ENCODE assay signal across 23 mouse cellular contexts in the genomic region with DNA sequence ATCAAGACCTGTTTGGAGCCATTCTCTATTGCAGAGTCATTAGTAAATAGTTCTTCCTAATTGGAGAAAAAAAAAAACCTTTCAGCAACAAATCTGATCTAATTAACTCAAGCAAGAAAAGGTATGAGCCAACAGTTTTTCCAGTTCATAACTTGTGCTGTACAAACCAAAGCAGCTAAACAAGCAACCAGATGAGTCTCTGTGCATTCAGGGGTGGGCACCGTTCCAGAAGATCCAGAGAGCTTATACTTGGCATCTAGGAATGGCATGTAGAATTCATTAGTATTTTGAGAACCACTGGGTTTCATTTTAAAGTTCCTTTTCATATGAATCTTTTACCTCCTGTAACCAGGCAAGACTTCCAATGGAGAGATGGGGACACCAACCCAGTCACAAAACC. TPM values are rescaled to one million over a fixed set of nuclear protein-coding genes. Genes with fewer than 3 reads are reported as not detected.
DNase-seq lines count a peak whose midpoint lies in the region; ATAC-seq and TF ChIP-seq lines count a peak whose summit lies in the region.
"Had no signal": no experiment of that assay in that cellular context is flagged by ENCODE, and none has a peak within 500 bp of the region (broad histone marks: within the 10 kb centered on the region; RNA-seq: fewer than 3 reads in every experiment).

No protein-coding gene starts in this region.

- H3K27me3 ChIP-seq in kidney, adult 2 months (replicated peaks; ENCODE audit: control insufficient read depth, insufficient read depth, low read length): no peaks in the 10 kb centered on the region
- no peaks in the 10 kb centered on the region for H3K27me3 ChIP-seq in kidney, embryonic 14.5 days (ENCODE audit: control insufficient read depth, insufficient read depth, low read length)
- H3K27me3 ChIP-seq: embryonic facial prominence, embryonic 13.5 days; heart, embryonic 15.5 days; hindbrain, embryonic 13.5 days had no signal

- TF ChIP-seq POLR2A in kidney, adult 2 months (IDR thresholded peaks at IDR 0.05; ENCODE audit: low read depth, low read length): no peak

- H3K4me1 ChIP-seq in kidney, adult 2 months (ENCODE audit: control insufficient read depth, insufficient read depth, low read length): 0 out of 2 replicates have a peak, but pooled peaks cover 2% of the 10 kb centered on the region
- peaks cover 3% of the 10 kb centered on the region; the same call in 1 of the 2 replicates for H3K4me1 ChIP-seq in kidney, embryonic 14.5 days (ENCODE audit: control insufficient read depth, insufficient read depth, low read length)
- H3K4me1 ChIP-seq: embryonic facial prominence, embryonic 13.5 days; hindbrain, embryonic 13.5 days had no signal

- no peak for TF ChIP-seq CTCF in kidney, adult 2 months (conservative IDR thresholded peaks at IDR 0.05; ENCODE audit: insufficient read depth, insufficient read length, low read depth, low read length)

- H3K27ac ChIP-seq in kidney, adult 2 months (ENCODE audit: insufficient read depth, low read depth, low read length): no peak overlapping the region
- H3K27ac ChIP-seq in kidney, embryonic 14.5 days (ENCODE audit: low read depth, low read length): no peak overlapping the region
- H3K27ac ChIP-seq: embryonic facial prominence, embryonic 13.5 days; heart, adult 2 months; heart, embryonic 15.5 days; hindbrain, embryonic 13.5 days; hindbrain, postnatal 0 days had no signal

- no peak overlapping the region for H3K4me3 ChIP-seq in kidney, adult 2 months (ENCODE audit: insufficient read depth, low read depth, low read length)
- no peak overlapping the region for H3K4me3 ChIP-seq in kidney, embryonic 14.5 days (ENCODE audit: low read length)
- H3K4me3 ChIP-seq: embryonic facial prominence, embryonic 13.5 days; heart, adult 2 months; heart, embryonic 15.5 days; hindbrain, embryonic 13.5 days had no signal

- H3K36me3 ChIP-seq in kidney, adult 2 months (ENCODE audit: control insufficient read depth, insufficient read depth, low read length): no peaks in the 10 kb centered on the region
- H3K36me3 ChIP-seq in kidney, embryonic 14.5 days (ENCODE audit: control insufficient read depth, insufficient read depth, low read length): no peaks in the 10 kb centered on the region
- H3K36me3 ChIP-seq: embryonic facial prominence, embryonic 13.5 days; G1E; heart, embryonic 15.5 days; hindbrain, embryonic 13.5 days had no signal

- 49% methylated on average over 1 of the region's 1 CpGs for WGBS in kidney, adult 2 months
- 85% methylated on average over 1 of the region's 1 CpGs for WGBS in kidney, embryonic 14.5 days

- DNase-seq in cerebellum, postnatal 10 days: peak; percentile 1 to 2
- no peak for DNase-seq in cerebellum, adult 11-12 months
- peak; percentile 31 for DNase-seq in kidney, adult 2 months
- DNase-seq in kidney, adult 11 months: no peak
- DNase-seq in kidney, postnatal 4 days: peak; percentile 24 to 40
- DNase-seq in right cerebral cortex, adult 2 months (ENCODE audit: low spot score in 2 of 2): no peak
- DNase-seq: adrenal gland, adult 2 months; adrenal gland, postnatal 25 days; B cell, adult 2 months; cerebellum, adult 8-10 months; cerebellum, postnatal 25 days; gastrocnemius, postnatal 14 days; heart, adult 2 months; heart, postnatal 14 days had no signal

- no peak for ATAC-seq in kidney, embryonic 14.5 days (ENCODE audit: low FRiP score, low TSS enrichment)
- ATAC-seq: CD4-positive, CD25-positive, alpha-beta regulatory T cell, adult 4 months; forebrain, embryonic 16.5 days; hindbrain, postnatal 0 days had no signal

- no peak overlapping the region for H3K4me2 ChIP-seq in kidney, embryonic 14.5 days (replicated peaks; ENCODE audit: low read depth, low read length)
- H3K4me2 ChIP-seq: embryonic facial prominence, embryonic 13.5 days; heart, embryonic 11.5 days; heart, embryonic 15.5 days; hindbrain, embryonic 13.5 days had no signal

- H3K9me3 ChIP-seq in kidney, embryonic 14.5 days (ENCODE audit: control insufficient read depth, low read length): no peaks in the 10 kb centered on the region
- H3K9me3 ChIP-seq: embryonic facial prominence, embryonic 13.5 days; G1E; heart, embryonic 15.5 days; hindbrain, embryonic 13.5 days had no signal

- no peak overlapping the region for H3K9ac ChIP-seq in kidney, embryonic 14.5 days (ENCODE audit: low read depth, low read length)
- H3K9ac ChIP-seq: embryonic facial prominence, embryonic 13.5 days; heart, embryonic 15.5 days; hindbrain, embryonic 13.5 days had no signal

RNA-seq across cellular contexts. Expression of gene Itga1, which starts 26.1 kb away (rescaled TPM):
- polyA plus RNA-seq in kidney, adult 2 months (2012; rRNA removed): 16.5 and 17.9 TPM in 2 replicates
- 10.0 and 21.0 TPM in 2 replicates for polyA plus RNA-seq in kidney, embryonic 14.5 days (2014; fragmentation: Nextera tagmentation; extraction: Ambion mirVana)
- polyA plus RNA-seq: G1E had no signal

RNA-seq across cellular contexts. Expression of gene Gm49395, which starts 26.1 kb away (rescaled TPM):
- polyA plus RNA-seq in kidney, adult 2 months (2012; rRNA removed): 3.8 and 7.4 TPM in 2 replicates
- 5.7 and 9.3 TPM in 2 replicates for polyA plus RNA-seq in kidney, embryonic 14.5 days (2014; fragmentation: Nextera tagmentation; extraction: Ambion mirVana)

RNA-seq across cellular contexts. Expression of gene Pelo, which starts 37.8 kb away (rescaled TPM):
- 29.0 and 32.3 TPM in 2 replicates for polyA plus RNA-seq in kidney, adult 2 months (2012; rRNA removed)
- polyA plus RNA-seq in kidney, embryonic 14.5 days (2014; fragmentation: Nextera tagmentation; extraction: Ambion mirVana): 7.0 and 8.8 TPM in 2 replicates

Comparison
In these comparisons a context has a peak if more than half of its experiments do, and no peak if none do; other contexts are left out.
1. DNase-seq: peak in cerebellum, postnatal 10 days (2 of 2), kidney, adult 2 months (single experiment) and kidney, postnatal 4 days (2 of 2); none in cerebellum, adult 11-12 months (single experiment), kidney, adult 11 months (single experiment) and right cerebral cortex, adult 2 months (0 of 2).